Mouse (Mus musculus) limb, embryonic 10.5 days (tissue): ENCODE measurements around the gene Ppp4r1. TPM values are rescaled to one million over a fixed set of nuclear protein-coding genes. Genes with fewer than 3 reads are reported as not detected.

Experiments used
- DNase-seq: peaks from one replicate; pipeline ENCODE4 v3.0.0-alpha.2; 2017; ENCODE audit warnings: low spot score
- H3K27ac ChIP-seq: fragments of 300-500 bp; sonication (generic); 2 replicates; pipeline ENCODE4 v1.5.1; 2016; ENCODE audit warnings: mild to moderate bottlenecking
- H3K27me3 ChIP-seq: fragments of 300-500 bp; sonication (generic); 2 replicates; pipeline ENCODE4 v1.6.1; 2016; ENCODE audit warnings: low read depth, mild to moderate bottlenecking; ENCODE audit not compliant: poor library complexity, severe bottlenecking
- H3K36me3 ChIP-seq: fragments of 300-500 bp; sonication (generic); 2 replicates; pipeline ENCODE4 v1.6.1; 2016; ENCODE audit warnings: mild to moderate bottlenecking, moderate library complexity
- H3K4me1 ChIP-seq: fragments of 300-500 bp; sonication (generic); 2 replicates; pipeline ENCODE4 v1.6.1; 2016
- H3K4me3 ChIP-seq: fragments of 300-500 bp; sonication (generic); 2 replicates; pipeline ENCODE4 v1.5.1; 2016; ENCODE audit warnings: mild to moderate bottlenecking, moderate library complexity
- H3K9me3 ChIP-seq: fragments of 300-500 bp; sonication (generic); replicated peaks from 2 replicates; pipeline ENCODE4 v1.6.1; 2016; ENCODE audit warnings: mild to moderate bottlenecking
- WGBS: fragments of 180-500 bp; shearing (Covaris S2); methylation state at CpG from one replicate; pipeline ENCODE4 v1.1.7; 2016; 5-methylcytosine and 5-hydroxymethylcytosine counted together
- polyA plus RNA-seq: library from polyadenylated mRNA; unstranded; fragments of >200 nt; fragmentation: Nextera tagmentation; extraction: Ambion mirVana; gene quantifications from 2 replicates; pipeline ENCODE4 v1.2.1, GENCODE M21; 2016

Gene Ppp4r1
- polyA plus RNA-seq, 1 experiment from 2014 or later: 67.5 TPM

GRCm38 (mm10) chr17:65749803-65750202, 32.6 kb upstream of the Ppp4r1 start:
- H3K4me1 ChIP-seq: 0 out of 2 replicates have a peak, but pooled peaks cover 2% of the 10 kb centered on the region
- WGBS: 93% methylated on average over 7 of the region's 7 CpGs

GRCm38 (mm10) chr17:65750301-65750700, 32.1 kb upstream of the Ppp4r1 start:
- H3K4me3 ChIP-seq: no peak overlapping the region
- H3K36me3 ChIP-seq: peaks cover 15% of the 10 kb centered on the region
- no peak for DNase-seq
- H3K27me3 ChIP-seq: no peaks in the 10 kb centered on the region
- no peaks in the 10 kb centered on the region for H3K9me3 ChIP-seq
- H3K27ac ChIP-seq: no peak overlapping the region
- H3K4me1 ChIP-seq: 0 out of 2 replicates have a peak, but pooled peaks cover 2% of the 10 kb centered on the region

More at GRCm38 (mm10) chr17:65749803-65750202, 32.6 kb upstream of the Ppp4r1 start:
- H3K27ac ChIP-seq: no peak overlapping the region
- no peak for DNase-seq
- peaks cover 16% of the 10 kb centered on the region for H3K36me3 ChIP-seq
- H3K27me3 ChIP-seq: no peaks in the 10 kb centered on the region
- H3K4me3 ChIP-seq: no peak overlapping the region
- no peaks in the 10 kb centered on the region for H3K9me3 ChIP-seq

- H3K4me3 ChIP-seq: no peak overlapping the region
- H3K27ac ChIP-seq: no peak overlapping the region
- 93% methylated on average over 6 of the region's 6 CpGs for WGBS
- no peaks in the 10 kb centered on the region for H3K4me1 ChIP-seq
- no peaks in the 10 kb centered on the region for H3K9me3 ChIP-seq
- H3K27me3 ChIP-seq: no peaks in the 10 kb centered on the region
- no peak for DNase-seq
- peaks cover 20% of the 10 kb centered on the region for H3K36me3 ChIP-seq
Observed at GRCm38 (mm10) chr17:65753130-65753529, 29.2 kb upstream of the Ppp4r1 start.

GRCm38 (mm10) chr17:65755857-65756256, 26.5 kb upstream of the Ppp4r1 start:
- no peak for DNase-seq
- no peaks in the 10 kb centered on the region for H3K9me3 ChIP-seq
- WGBS: 92% methylated on average over 3 of the region's 3 CpGs
- peaks cover 37% of the 10 kb centered on the region for H3K36me3 ChIP-seq
- no peaks in the 10 kb centered on the region for H3K4me1 ChIP-seq
- H3K27me3 ChIP-seq: no peaks in the 10 kb centered on the region
- H3K4me3 ChIP-seq: no peak overlapping the region
- no peak overlapping the region for H3K27ac ChIP-seq

GRCm38 (mm10) chr17:65757150-65757549, 25.2 kb upstream of the Ppp4r1 start:
- no peak for DNase-seq
- H3K36me3 ChIP-seq: peaks cover 37% of the 10 kb centered on the region
- H3K27me3 ChIP-seq: no peaks in the 10 kb centered on the region
- no peaks in the 10 kb centered on the region for H3K4me1 ChIP-seq
- 93% methylated on average over 6 of the region's 6 CpGs for WGBS
- no peak overlapping the region for H3K4me3 ChIP-seq
- no peak overlapping the region for H3K27ac ChIP-seq
- no peaks in the 10 kb centered on the region for H3K9me3 ChIP-seq

- no peaks in the 10 kb centered on the region for H3K9me3 ChIP-seq
- no peak overlapping the region for H3K4me3 ChIP-seq
- H3K27me3 ChIP-seq: no peaks in the 10 kb centered on the region
- no peaks in the 10 kb centered on the region; the same call in 1 of the 2 replicates for H3K4me1 ChIP-seq
- no peak for DNase-seq
- 94% methylated on average over 14 of the region's 14 CpGs for WGBS
- no peak overlapping the region for H3K27ac ChIP-seq
- peaks cover 27% of the 10 kb centered on the region for H3K36me3 ChIP-seq
Observed at GRCm38 (mm10) chr17:65763221-65763620, 19.2 kb upstream of the Ppp4r1 start.

- no peaks in the 10 kb centered on the region for H3K9me3 ChIP-seq
- H3K27me3 ChIP-seq: peaks cover 8% of the 10 kb centered on the region; the same call in 1 of the 2 replicates
- H3K4me1 ChIP-seq: peaks cover 42% of the 10 kb centered on the region
- no peak for DNase-seq
- H3K4me3 ChIP-seq: no peak overlapping the region
- no peak overlapping the region for H3K27ac ChIP-seq
- WGBS: 87% methylated on average over 5 of the region's 5 CpGs
- peaks cover 3% of the 10 kb centered on the region; the same call in 1 of the 2 replicates for H3K36me3 ChIP-seq
Observed at GRCm38 (mm10) chr17:65768486-65768885, 13.9 kb upstream of the Ppp4r1 start.

GRCm38 (mm10) chr17:65770982-65771915, 11.1 kb upstream of the Ppp4r1 start:
- DNase-seq: peak; percentile 46

GRCm38 (mm10) chr17:65771951-65772934, 10.1 kb upstream of the Ppp4r1 start, which contains the start of gene Rab31:
TSS of gene Rab31 (minus strand) at chr17:65772752.
- peaks cover 8% of the 10 kb centered on the region; the same call in 1 of the 2 replicates for H3K27me3 ChIP-seq
- DNase-seq: peak; percentile 85
- under 1% methylated on average over 75 of the region's 75 CpGs for WGBS
- H3K9me3 ChIP-seq: no peaks in the 10 kb centered on the region
- H3K27ac ChIP-seq: peak within 1 kb of the TSS; percentile 89
- peaks cover 52% of the 10 kb centered on the region for H3K4me1 ChIP-seq
- H3K4me3 ChIP-seq: peak within 1 kb of the TSS; percentile 74
- no peaks in the 10 kb centered on the region for H3K36me3 ChIP-seq

More at GRCm38 (mm10) chr17:65770982-65771915, 11.1 kb upstream of the Ppp4r1 start:
- Histone ChIP-seq H3K4me3 (peak overlapping the region; percentile 74), H3K36me3 (peaks cover 3% of the 10 kb centered on the region; the same call in 1 of the 2 replicates), H3K4me1 (peaks cover 52% of the 10 kb centered on the region), H3K27me3 (peaks cover 8% of the 10 kb centered on the region; the same call in 1 of the 2 replicates), H3K27ac (peak overlapping the region; percentile 89), H3K9me3 (no peaks in the 10 kb centered on the region)
- WGBS: 22% methylated on average over 17 of the region's 17 CpGs

- Histone ChIP-seq H3K4me1 (peaks cover 51% of the 10 kb centered on the region), H3K9me3 (no peaks in the 10 kb centered on the region), H3K36me3 (no peaks in the 10 kb centered on the region), H3K27ac (no peak overlapping the region), H3K27me3 (peaks cover 8% of the 10 kb centered on the region; the same call in 1 of the 2 replicates), H3K4me3 (no peak overlapping the region)
- DNase-seq: no peak
- WGBS: 64% methylated on average over 4 of the region's 4 CpGs
Observed at GRCm38 (mm10) chr17:65773617-65774016, 8.8 kb upstream of the Ppp4r1 start.

GRCm38 (mm10) chr17:65774439-65774838, 7.9 kb upstream of the Ppp4r1 start:
- Histone ChIP-seq H3K9me3 (no peaks in the 10 kb centered on the region), H3K27ac (peak overlapping the region; percentile 6; the same call in 1 of the 2 replicates), H3K36me3 (no peaks in the 10 kb centered on the region), H3K4me1 (peaks cover 44% of the 10 kb centered on the region), H3K4me3 (no peak overlapping the region), H3K27me3 (peaks cover 8% of the 10 kb centered on the region; the same call in 1 of the 2 replicates)
- DNase-seq: no peak
- 53% methylated on average over 7 of the region's 7 CpGs for WGBS

- H3K36me3 ChIP-seq: no peaks in the 10 kb centered on the region
Observed at GRCm38 (mm10) chr17:65776228-65776627, 6.1 kb upstream of the Ppp4r1 start.

More at GRCm38 (mm10) chr17:65776228-65776627, 6.1 kb upstream of the Ppp4r1 start:
- no peaks in the 10 kb centered on the region for H3K9me3 ChIP-seq
- no peak for DNase-seq
- WGBS: 83% methylated on average over 1 of the region's 1 CpGs
- peaks cover 33% of the 10 kb centered on the region for H3K4me1 ChIP-seq
- H3K4me3 ChIP-seq: no peak overlapping the region
- no peak overlapping the region for H3K27ac ChIP-seq
- H3K27me3 ChIP-seq: peaks cover 2% of the 10 kb centered on the region; the same call in 1 of the 2 replicates
